Mouse (Mus musculus) lung, adult 2 months (tissue): Measurements from ENCODE around the gene Smc3.
A peak's percentile ranks its signal among the peaks of the same experiment; 100 is the strongest.

Experiments used
- CTCF ChIP-seq: fragments of 200-500 bp; IDR thresholded peaks from 2 replicates; pipeline ENCODE4 v1.5.1; 2011; ENCODE audit warnings: mild to moderate bottlenecking, low read length, control low read depth; ENCODE audit not compliant: insufficient read depth
- POLR2A ChIP-seq: fragments of 200-500 bp; IDR thresholded peaks from 2 replicates; pipeline ENCODE4 v1.6.1; 2011; ENCODE audit warnings: low read depth, mild to moderate bottlenecking, control low read depth, low read length, borderline replicate concordance; ENCODE audit errors: extremely low read depth

GRCm38 (mm10) chr19:53599757-53600539, at the start of gene Smc3:
- TF ChIP-seq POLR2A (peak; percentile 97), CTCF (peak; percentile 87)
